Mouse (Mus musculus): Measurements from ENCODE around the gene Syndig1l.
A peak's percentile ranks its signal among the peaks of the same experiment; 100 is the strongest.

The Syndig1l gene

GRCm38 (mm10) chr12:84698319-84699081 lies at the start of gene Syndig1l:
Gene Syndig1l (minus strand): TSS chr12:84698831.
- peak; percentile 24 for DNase-seq (ENCODE audit: low spot score in 2 of 2)

- no peak for DNase-seq (ENCODE audit: low spot score in 2 of 2)
Measured at GRCm38 (mm10) chr12:84748134-84748533, 49.5 kb upstream of the Syndig1l start.

- no peak for DNase-seq (ENCODE audit: low spot score in 2 of 2)
Measured at GRCm38 (mm10) chr12:84745700-84746099, 47.1 kb upstream of the Syndig1l start.

GRCm38 (mm10) chr12:84743496-84743895 lies 44.9 kb upstream of the Syndig1l start:
- DNase-seq (ENCODE audit: low spot score in 2 of 2) = no peak

GRCm38 (mm10) chr12:84733366-84733765 lies 34.7 kb upstream of the Syndig1l start:
- no peak for DNase-seq (ENCODE audit: low spot score in 2 of 2)

GRCm38 (mm10) chr12:84728421-84728820 lies 29.8 kb upstream of the Syndig1l start:
- no peak for DNase-seq (ENCODE audit: low spot score in 2 of 2)

GRCm38 (mm10) chr12:84727434-84727833 lies 28.8 kb upstream of the Syndig1l start:
- DNase-seq (ENCODE audit: low spot score in 2 of 2) = no peak

- DNase-seq (ENCODE audit: low spot score in 2 of 2) = no peak
Measured at GRCm38 (mm10) chr12:84726986-84727385, 28.4 kb upstream of the Syndig1l start.

GRCm38 (mm10) chr12:84726391-84726790 lies 27.8 kb upstream of the Syndig1l start:
- no peak for DNase-seq (ENCODE audit: low spot score in 2 of 2)

- no peak for DNase-seq (ENCODE audit: low spot score in 2 of 2)
Measured at GRCm38 (mm10) chr12:84718462-84719244, 20.0 kb upstream of the Syndig1l start.

GRCm38 (mm10) chr12:84714578-84714977 lies 15.9 kb upstream of the Syndig1l start:
- no peak for DNase-seq (ENCODE audit: low spot score in 2 of 2)

GRCm38 (mm10) chr12:84709842-84710439 lies 11.3 kb upstream of the Syndig1l start:
- DNase-seq (ENCODE audit: low spot score in 2 of 2) = no peak

- DNase-seq (ENCODE audit: low spot score in 2 of 2) = no peak
Measured at GRCm38 (mm10) chr12:84707804-84708203, 9.2 kb upstream of the Syndig1l start.

GRCm38 (mm10) chr12:84706886-84707285 lies 8.3 kb upstream of the Syndig1l start:
- DNase-seq (ENCODE audit: low spot score in 2 of 2) = no peak

- DNase-seq (ENCODE audit: low spot score in 2 of 2) = no peak
Measured at GRCm38 (mm10) chr12:84702586-84702985, 4.0 kb upstream of the Syndig1l start.

GRCm38 (mm10) chr12:84692141-84692540 lies 6.5 kb downstream of the Syndig1l start:
- DNase-seq (ENCODE audit: low spot score in 2 of 2) = no peak

- DNase-seq (ENCODE audit: low spot score in 2 of 2) = no peak
Measured at GRCm38 (mm10) chr12:84691347-84691746, 7.3 kb downstream of the Syndig1l start.

GRCm38 (mm10) chr12:84689051-84689450 lies 9.6 kb downstream of the Syndig1l start:
- no peak for DNase-seq (ENCODE audit: low spot score in 2 of 2)

- DNase-seq (ENCODE audit: low spot score in 2 of 2) = no peak
Measured at GRCm38 (mm10) chr12:84687531-84687930, 11.1 kb downstream of the Syndig1l start.

- no peak for DNase-seq (ENCODE audit: low spot score in 2 of 2)
Measured at GRCm38 (mm10) chr12:84686176-84686575, 12.5 kb downstream of the Syndig1l start.

GRCm38 (mm10) chr12:84684569-84684968 lies 14.1 kb downstream of the Syndig1l start:
- DNase-seq (ENCODE audit: low spot score in 2 of 2) = no peak

GRCm38 (mm10) chr12:84676011-84676410 lies 22.6 kb downstream of the Syndig1l start:
- no peak for DNase-seq (ENCODE audit: low spot score in 2 of 2)
